Mouse (Mus musculus): ENCODE data around the gene Pwwp2b. TPM values are rescaled to one million over a fixed set of nuclear protein-coding genes. Genes with fewer than 3 reads are reported as not detected.

The Pwwp2b gene
- polyA plus RNA-seq, 1 experiment from 2014 or later, result 12.9 TPM

DNA sequence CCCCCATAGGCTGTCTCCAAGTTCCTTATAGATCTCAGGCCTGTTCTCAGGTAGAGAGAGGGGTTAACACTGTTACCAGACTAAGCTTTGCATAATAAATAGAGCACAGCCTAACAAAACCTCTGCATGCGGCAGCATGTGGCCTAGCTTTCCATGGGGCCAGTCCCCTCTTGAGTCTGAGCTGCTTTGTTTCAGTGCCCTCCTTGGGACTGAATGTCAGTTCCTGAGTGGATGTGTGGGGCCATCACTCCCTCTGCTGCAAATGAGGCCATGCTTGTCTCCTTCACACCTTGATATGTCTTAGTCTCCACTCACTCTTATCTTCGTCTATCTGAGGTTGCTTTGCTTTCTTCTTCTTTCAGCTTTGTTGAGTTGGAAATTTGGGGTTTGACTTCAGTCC is 26.4 kb upstream of the Pwwp2b start:
- H3K4me2 ChIP-seq (replicated peaks; ENCODE audit: low read depth), result no peak overlapping the region
- WGBS, result 92% methylated on average over 2 of the region's 2 CpGs

DNA sequence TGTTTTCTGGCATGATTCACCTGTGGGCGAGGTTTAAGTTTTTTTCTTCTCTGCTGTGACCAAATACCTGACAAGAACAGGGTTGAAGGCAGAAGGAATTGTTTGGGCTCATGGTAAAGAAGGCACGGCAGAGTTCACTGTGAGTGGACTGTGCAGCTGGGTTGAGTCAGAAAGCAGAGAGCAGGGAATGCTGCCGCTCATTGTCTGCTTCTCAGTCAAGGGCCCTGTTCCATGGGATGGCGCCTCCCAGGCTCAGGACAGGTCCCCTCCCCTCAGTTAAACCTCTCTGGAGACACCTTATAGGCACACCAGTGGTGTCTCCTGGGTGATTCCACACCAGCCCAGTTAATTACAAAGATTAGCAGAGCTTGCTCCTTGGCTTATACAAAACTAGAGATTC is 25.9 kb upstream of the Pwwp2b start:
- Histone ChIP-seq H3K4me3 (ENCODE audit: low read depth, low read length) (no peak overlapping the region), H3K9me3 (ENCODE audit: control insufficient read depth) (no peaks in the 10 kb centered on the region), H3K27ac (ENCODE audit: low read depth, low read length) (no peak overlapping the region), H3K36me3 (ENCODE audit: control insufficient read depth, insufficient read depth) (no peaks in the 10 kb centered on the region), H3K27me3 (replicated peaks; ENCODE audit: control insufficient read depth, insufficient read depth, low read length) (no peaks in the 10 kb centered on the region), H3K9ac (ENCODE audit: low read depth, low read length) (no peak overlapping the region), H3K4me1 (replicated peaks; ENCODE audit: control insufficient read depth, insufficient read depth, low read length) (no peaks in the 10 kb centered on the region), H3K4me2 (replicated peaks; ENCODE audit: low read depth) (no peak overlapping the region)
- no peak for TF ChIP-seq CTCF (IDR thresholded peaks at IDR 0.05; ENCODE audit: low read depth)
- no peak for ATAC-seq
- WGBS, result 81% methylated on average over 4 of the region's 4 CpGs

More for the DNA sequence above, 26.4 kb upstream of the Pwwp2b start:
- Histone ChIP-seq H3K36me3 (ENCODE audit: control insufficient read depth, insufficient read depth) (no peaks in the 10 kb centered on the region), H3K9me3 (ENCODE audit: control insufficient read depth) (no peaks in the 10 kb centered on the region), H3K9ac (ENCODE audit: low read depth, low read length) (no peak overlapping the region), H3K4me1 (replicated peaks; ENCODE audit: control insufficient read depth, insufficient read depth, low read length) (no peaks in the 10 kb centered on the region), H3K27ac (ENCODE audit: low read depth, low read length) (no peak overlapping the region), H3K27me3 (replicated peaks; ENCODE audit: control insufficient read depth, insufficient read depth, low read length) (no peaks in the 10 kb centered on the region), H3K4me3 (ENCODE audit: low read depth, low read length) (no peak overlapping the region)
- TF ChIP-seq CTCF (IDR thresholded peaks at IDR 0.05; ENCODE audit: low read depth), result no peak
- ATAC-seq, result no peak

DNA sequence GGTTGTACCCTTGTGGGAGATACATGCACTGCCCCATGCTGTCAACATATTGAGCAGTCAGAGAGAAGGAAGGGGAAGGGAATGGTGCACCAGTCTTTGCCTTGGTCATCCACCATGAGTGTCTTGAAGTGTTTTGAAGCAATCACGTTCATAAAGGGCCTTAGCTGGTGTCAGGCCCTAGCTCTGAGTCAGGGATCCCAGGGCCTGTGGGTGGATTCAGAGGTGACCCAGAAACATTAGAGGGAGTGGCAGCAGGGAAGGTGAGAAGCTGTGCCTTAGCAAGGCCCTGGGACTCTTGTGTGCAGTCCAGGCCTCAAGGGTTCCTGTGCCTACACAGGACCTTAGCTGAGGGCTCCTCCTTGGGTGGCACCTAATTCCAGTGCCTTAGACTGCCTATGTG is 24.2 kb upstream of the Pwwp2b start:
- WGBS, result 84% methylated on average over 1 of the region's 1 CpGs
- no peaks in the 10 kb centered on the region for H3K27me3 ChIP-seq (replicated peaks; ENCODE audit: control insufficient read depth, insufficient read depth, low read length)
- H3K36me3 ChIP-seq (ENCODE audit: control insufficient read depth, insufficient read depth), result no peaks in the 10 kb centered on the region
- no peak overlapping the region for H3K4me3 ChIP-seq (ENCODE audit: low read depth, low read length)
- no peak overlapping the region for H3K4me2 ChIP-seq (replicated peaks; ENCODE audit: low read depth)
- no peak for TF ChIP-seq CTCF (IDR thresholded peaks at IDR 0.05; ENCODE audit: low read depth)
- H3K9ac ChIP-seq (ENCODE audit: low read depth, low read length), result no peak overlapping the region
- H3K9me3 ChIP-seq (ENCODE audit: control insufficient read depth), result no peaks in the 10 kb centered on the region
- H3K4me1 ChIP-seq (replicated peaks; ENCODE audit: control insufficient read depth, insufficient read depth, low read length), result no peaks in the 10 kb centered on the region
- no peak overlapping the region for H3K27ac ChIP-seq (ENCODE audit: low read depth, low read length)
- ATAC-seq, result no peak

DNA sequence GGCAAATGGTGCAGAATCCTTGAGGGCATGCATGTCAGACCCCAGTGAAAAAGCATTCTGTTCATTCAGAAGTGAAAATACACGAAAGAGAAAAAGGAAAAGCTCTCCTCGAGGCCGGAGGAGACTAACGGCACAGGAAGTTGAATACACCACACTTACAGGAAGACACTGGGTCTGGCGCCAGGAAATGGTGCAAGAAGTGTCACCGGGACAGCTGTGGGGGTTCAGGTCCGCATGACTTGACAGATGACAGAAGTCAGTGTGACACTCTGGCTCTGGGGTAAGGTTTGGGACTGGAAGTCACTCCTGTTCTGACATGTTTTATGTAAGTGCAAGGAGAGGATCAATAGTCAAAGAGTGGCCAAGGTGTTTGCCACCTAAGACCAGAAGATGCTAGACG is 23.6 kb upstream of the Pwwp2b start:
- 63% methylated on average over 8 of the region's 8 CpGs for WGBS
- Histone ChIP-seq H3K27me3 (replicated peaks; ENCODE audit: control insufficient read depth, insufficient read depth, low read length) (no peaks in the 10 kb centered on the region), H3K4me3 (ENCODE audit: low read depth, low read length) (no peak overlapping the region), H3K4me1 (replicated peaks; ENCODE audit: control insufficient read depth, insufficient read depth, low read length) (no peaks in the 10 kb centered on the region), H3K9me3 (ENCODE audit: control insufficient read depth) (no peaks in the 10 kb centered on the region), H3K4me2 (replicated peaks; ENCODE audit: low read depth) (no peak overlapping the region), H3K36me3 (ENCODE audit: control insufficient read depth, insufficient read depth) (no peaks in the 10 kb centered on the region), H3K9ac (ENCODE audit: low read depth, low read length) (no peak overlapping the region), H3K27ac (ENCODE audit: low read depth, low read length) (no peak overlapping the region)
- no peak for TF ChIP-seq CTCF (IDR thresholded peaks at IDR 0.05; ENCODE audit: low read depth)
- ATAC-seq, result no peak

DNA sequence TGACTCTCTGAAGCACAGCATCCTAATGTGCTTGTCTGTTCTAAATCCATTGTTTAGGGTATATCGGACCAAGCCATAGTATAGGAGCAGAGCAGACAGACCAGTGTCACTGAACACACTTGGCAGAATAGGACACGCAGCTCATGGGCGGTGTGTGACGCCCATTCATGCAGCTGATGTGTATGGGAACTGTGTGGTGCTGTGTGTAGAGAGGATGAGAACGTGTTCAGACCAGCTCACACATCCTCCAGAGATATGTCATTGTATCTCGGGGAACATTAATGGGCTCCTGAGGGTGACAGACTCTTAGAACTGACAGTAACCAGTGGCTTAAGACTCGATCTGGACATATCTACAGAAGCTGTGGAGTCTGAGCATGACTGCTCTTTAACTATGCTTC is 21.9 kb upstream of the Pwwp2b start:
- Histone ChIP-seq H3K4me1 (replicated peaks; ENCODE audit: control insufficient read depth, insufficient read depth, low read length) (no peaks in the 10 kb centered on the region), H3K4me3 (ENCODE audit: low read depth, low read length) (no peak overlapping the region), H3K36me3 (ENCODE audit: control insufficient read depth, insufficient read depth) (no peaks in the 10 kb centered on the region; the same call in 1 of the 2 replicates), H3K9ac (ENCODE audit: low read depth, low read length) (no peak overlapping the region), H3K4me2 (replicated peaks; ENCODE audit: low read depth) (no peak overlapping the region), H3K9me3 (ENCODE audit: control insufficient read depth) (no peaks in the 10 kb centered on the region), H3K27me3 (replicated peaks; ENCODE audit: control insufficient read depth, insufficient read depth, low read length) (no peaks in the 10 kb centered on the region), H3K27ac (ENCODE audit: low read depth, low read length) (no peak overlapping the region)
- WGBS, result 87% methylated on average over 7 of the region's 7 CpGs
- ATAC-seq, result no peak
- no peak for TF ChIP-seq CTCF (IDR thresholded peaks at IDR 0.05; ENCODE audit: low read depth)

DNA sequence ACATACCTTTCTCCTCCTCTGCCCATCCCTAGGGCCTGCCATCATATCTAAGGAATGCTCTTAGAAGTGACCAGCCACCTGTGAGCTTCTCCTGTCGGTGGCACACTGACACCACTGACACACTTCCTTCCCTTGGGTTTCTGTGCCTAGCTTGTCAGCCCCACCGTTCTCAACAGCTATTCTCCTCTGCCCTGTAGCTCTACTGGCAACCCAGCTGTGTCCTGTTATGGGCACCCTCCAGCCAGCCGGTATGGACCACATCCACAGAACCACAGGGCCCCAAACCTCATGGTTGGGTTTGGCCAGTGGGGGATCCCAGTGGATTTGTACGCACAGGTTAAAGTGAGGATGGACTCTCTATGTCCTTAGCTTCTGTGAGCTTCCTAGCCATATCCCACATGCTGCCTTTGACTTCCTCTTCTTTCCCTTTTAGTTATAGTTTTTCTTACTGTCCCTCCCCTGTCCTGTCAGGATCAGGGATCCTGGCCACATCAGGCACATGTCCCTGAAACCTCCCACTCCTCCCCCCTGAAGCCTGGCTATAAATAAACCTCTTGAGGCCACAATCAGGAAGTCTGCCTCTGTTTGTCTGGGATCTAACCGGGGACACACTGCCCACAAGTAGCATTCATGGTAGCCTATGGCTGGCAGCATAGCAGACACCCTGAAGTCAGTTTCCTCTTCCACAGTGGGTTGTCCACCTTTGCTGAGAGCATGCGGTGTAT is 19.7 kb upstream of the Pwwp2b start:
- TF ChIP-seq CTCF (IDR thresholded peaks at IDR 0.05; ENCODE audit: low read depth), result no peak

More for the DNA sequence above, 19.7 kb upstream of the Pwwp2b start:
- Histone ChIP-seq H3K4me1 (replicated peaks; ENCODE audit: control insufficient read depth, insufficient read depth, low read length) (no peaks in the 10 kb centered on the region), H3K4me2 (replicated peaks; ENCODE audit: low read depth) (no peak overlapping the region), H3K9ac (ENCODE audit: low read depth, low read length) (no peak overlapping the region), H3K27ac (ENCODE audit: low read depth, low read length) (no peak overlapping the region), H3K9me3 (ENCODE audit: control insufficient read depth) (no peaks in the 10 kb centered on the region), H3K36me3 (ENCODE audit: control insufficient read depth, insufficient read depth) (no peaks in the 10 kb centered on the region; the same call in 1 of the 2 replicates), H3K27me3 (replicated peaks; ENCODE audit: control insufficient read depth, insufficient read depth, low read length) (no peaks in the 10 kb centered on the region), H3K4me3 (ENCODE audit: low read depth, low read length) (no peak overlapping the region)
- 73% methylated on average over 6 of the region's 6 CpGs for WGBS
- no peak for ATAC-seq
